Mouse (Mus musculus) brain, embryonic 14.5 days (tissue): Measurements from ENCODE around the gene Usp30.

Source experiments
- CTCF ChIP-seq: fragments of 200-500 bp; IDR thresholded peaks from 2 replicates; pipeline ENCODE4 v1.5.1; 2012; ENCODE audit warnings: inconsistent platforms, mild to moderate bottlenecking, moderate library complexity, borderline replicate concordance; ENCODE audit not compliant: insufficient read depth, insufficient read length; ENCODE audit errors: extremely low read depth
- POLR2A ChIP-seq: fragments of 200-500 bp; IDR thresholded peaks from 2 replicates; pipeline ENCODE4 v1.6.1; 2012; ENCODE audit warnings: mild to moderate bottlenecking, inconsistent platforms, borderline replicate concordance; ENCODE audit not compliant: poor library complexity, insufficient read depth, insufficient read length, severe bottlenecking; ENCODE audit errors: extremely low read depth

DNA sequence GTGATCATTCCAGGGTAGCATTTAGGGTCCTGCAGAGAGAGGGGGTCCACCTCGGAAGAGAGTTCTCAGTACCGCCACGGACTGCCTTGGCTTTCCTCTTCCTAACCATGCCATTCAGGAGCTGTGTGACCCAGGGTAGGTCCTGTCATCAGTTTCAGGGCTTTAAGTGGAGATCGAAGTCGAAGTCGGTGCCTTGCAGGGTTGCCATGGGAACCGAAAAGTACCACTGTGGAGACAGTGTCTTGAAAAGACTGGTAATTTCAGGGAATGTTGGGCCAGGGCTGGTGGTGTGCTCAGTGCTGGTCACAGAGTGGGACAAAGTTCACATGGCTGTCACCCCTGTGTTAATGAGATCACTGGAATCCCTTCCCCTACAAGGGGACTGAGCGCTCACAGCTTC is 11.7 kb downstream of the Usp30 start:
- TF ChIP-seq CTCF (no peak), POLR2A (no peak)
